In genomic region chr2:75423872-75424271, GRCm38 (mm10) we compare ENCODE assay signal across 12 mouse cellular contexts.
DNase-seq lines count a peak whose midpoint lies in the region; ATAC-seq lines count a peak whose summit lies in the region.
"Had no signal": no experiment of that assay in that cellular context is flagged by ENCODE, and none has a peak within 500 bp of the region (broad histone marks: within the 10 kb centered on the region; RNA-seq: fewer than 3 reads in every experiment).

No protein-coding gene starts in this region.

- H3K27ac ChIP-seq in heart, embryonic 13.5 days (replicated peaks) = no peak overlapping the region
- H3K27ac ChIP-seq in heart, embryonic 10.5 days = no peak overlapping the region
- H3K27ac ChIP-seq in forebrain, embryonic 12.5 days = peak overlapping the region; percentile 84
- peak overlapping the region; percentile 74 for H3K27ac ChIP-seq in neural tube, embryonic 11.5 days (ENCODE audit: low read depth, low read length)

- H3K9ac ChIP-seq in heart, embryonic 13.5 days = no peak overlapping the region
- no peak overlapping the region for H3K9ac ChIP-seq in forebrain, embryonic 12.5 days
- no peak overlapping the region for H3K9ac ChIP-seq in neural tube, embryonic 11.5 days (ENCODE audit: low read length)

- H3K4me2 ChIP-seq in heart, embryonic 13.5 days = peak overlapping the region; percentile 27; the same call in 1 of the 2 replicates
- H3K4me2 ChIP-seq in forebrain, embryonic 12.5 days = peak overlapping the region; percentile 34
- H3K4me2 ChIP-seq in neural tube, embryonic 11.5 days (ENCODE audit: low read depth) = peak overlapping the region; percentile 12; the same call in 1 of the 2 replicates

- no peak overlapping the region for H3K4me3 ChIP-seq in heart, embryonic 13.5 days
- no peak overlapping the region for H3K4me3 ChIP-seq in heart, embryonic 10.5 days
- H3K4me3 ChIP-seq in forebrain, embryonic 12.5 days (replicated peaks) = no peak overlapping the region
- H3K4me3 ChIP-seq in neural tube, embryonic 11.5 days (ENCODE audit: low read depth, low read length) = no peak overlapping the region

- intact Hi-C loops in left cerebral cortex, postnatal 10 days (cut with DNase I) = loop anchor here (10.0 kb wide), 1 partner anchor 719 kb away; the partner anchor contains the start of gene Hoxd8

- no peaks in the 10 kb centered on the region for H3K9me3 ChIP-seq in heart, embryonic 13.5 days
- no peaks in the 10 kb centered on the region for H3K9me3 ChIP-seq in heart, embryonic 10.5 days
- H3K9me3 ChIP-seq in forebrain, embryonic 12.5 days = no peaks in the 10 kb centered on the region
- H3K9me3 ChIP-seq in neural tube, embryonic 11.5 days (ENCODE audit: control insufficient read depth, low read length) = no peaks in the 10 kb centered on the region

- no peaks in the 10 kb centered on the region for H3K27me3 ChIP-seq in heart, embryonic 13.5 days (replicated peaks)
- no peaks in the 10 kb centered on the region for H3K27me3 ChIP-seq in heart, embryonic 10.5 days (ENCODE audit: insufficient read depth, poor library complexity, severe bottlenecking)
- no peaks in the 10 kb centered on the region for H3K27me3 ChIP-seq in forebrain, embryonic 12.5 days
- no peaks in the 10 kb centered on the region for H3K27me3 ChIP-seq in neural tube, embryonic 11.5 days (ENCODE audit: control insufficient read depth, insufficient read depth, low read length)

- ATAC-seq in heart, embryonic 13.5 days (ENCODE audit: extremely low read depth, insufficient number of reproducible peaks, low FRiP score, low TSS enrichment) = no peak
- ATAC-seq in forebrain, embryonic 12.5 days (ENCODE audit: low FRiP score) = peak; percentile 79
- peak; percentile 72 for ATAC-seq in neural tube, embryonic 11.5 days (ENCODE audit: insufficient read depth, low FRiP score, low TSS enrichment)

- no peaks in the 10 kb centered on the region for H3K36me3 ChIP-seq in heart, embryonic 13.5 days
- no peaks in the 10 kb centered on the region for H3K36me3 ChIP-seq in heart, embryonic 10.5 days
- H3K36me3 ChIP-seq in forebrain, embryonic 12.5 days (replicated peaks) = no peaks in the 10 kb centered on the region
- H3K36me3 ChIP-seq in neural tube, embryonic 11.5 days (ENCODE audit: control insufficient read depth, insufficient read depth, low read length) = no peaks in the 10 kb centered on the region

- DNase-seq in heart, embryonic 10.5 days (ENCODE audit: low spot score) = no peak
- DNase-seq in hindlimb bud, embryonic 11.5 days (ENCODE audit: extremely low spot score, low read depth, low spot score) = peak; percentile 68
- DNase-seq in neural tube, embryonic 11.5 days (ENCODE audit: low spot score) = peak; percentile 64
- DNase-seq in left cerebral cortex, postnatal 10 days (ENCODE audit: extremely low spot score in 1 of 2, low spot score in 2 of 2) = no peak
- DNase-seq in B cell, adult 2 months = no peak
- DNase-seq in adrenal gland, adult 8-10 months = no peak
- DNase-seq: adrenal gland, postnatal 10 days; cerebellum, adult 11-12 months; liver; thymus, postnatal 36 days had no signal

- peaks cover 4% of the 10 kb centered on the region for H3K4me1 ChIP-seq in heart, embryonic 13.5 days
- no peaks in the 10 kb centered on the region; the same call in 1 of the 2 replicates for H3K4me1 ChIP-seq in heart, embryonic 10.5 days
- H3K4me1 ChIP-seq in forebrain, embryonic 12.5 days = peaks cover 35% of the 10 kb centered on the region
- H3K4me1 ChIP-seq in neural tube, embryonic 11.5 days (ENCODE audit: control insufficient read depth, insufficient read depth, low read length) = 0 out of 2 replicates have a peak, but pooled peaks cover 2% of the 10 kb centered on the region

- WGBS in heart, embryonic 13.5 days = 39% methylated on average over 5 of the region's 5 CpGs
- 32% methylated on average over 5 of the region's 5 CpGs for WGBS in heart, embryonic 10.5 days
- WGBS in forebrain, embryonic 12.5 days = 25% methylated on average over 5 of the region's 5 CpGs
- WGBS in neural tube, embryonic 11.5 days = 18% methylated on average over 5 of the region's 5 CpGs

Comparison
In these comparisons a context has a peak if more than half of its experiments do, and no peak if none do; other contexts are left out.
1. H3K27ac ChIP-seq: peak in forebrain, embryonic 12.5 days (single experiment) and neural tube, embryonic 11.5 days (single experiment); none in heart, embryonic 13.5 days (single experiment) and heart, embryonic 10.5 days (single experiment).
2. DNase-seq: peak in hindlimb bud, embryonic 11.5 days (single experiment) and neural tube, embryonic 11.5 days (single experiment); none in heart, embryonic 10.5 days (single experiment), left cerebral cortex, postnatal 10 days (0 of 2), B cell, adult 2 months (0 of 2) and adrenal gland, adult 8-10 months (single experiment).
3. Peak in every context shown above with its lines, with median percentiles within 50 percentile points of each other: H3K4me2 ChIP-seq.